Mouse (Mus musculus) bone marrow, adult 2 months (tissue): ENCODE measurements around the gene Pdcd2.

Experiments used
- CTCF ChIP-seq: fragments of 200-500 bp; IDR thresholded peaks from 2 replicates; pipeline ENCODE4 v1.5.1; 2011; ENCODE audit warnings: low read length, control low read depth; ENCODE audit not compliant: control insufficient read depth, insufficient read depth
- POLR2A ChIP-seq: fragments of 200-500 bp; IDR thresholded peaks from 2 replicates; pipeline ENCODE4 v1.6.1; 2011; ENCODE audit warnings: low read depth, mild to moderate bottlenecking, control low read depth, low read length, borderline replicate concordance; ENCODE audit not compliant: control insufficient read depth

DNA sequence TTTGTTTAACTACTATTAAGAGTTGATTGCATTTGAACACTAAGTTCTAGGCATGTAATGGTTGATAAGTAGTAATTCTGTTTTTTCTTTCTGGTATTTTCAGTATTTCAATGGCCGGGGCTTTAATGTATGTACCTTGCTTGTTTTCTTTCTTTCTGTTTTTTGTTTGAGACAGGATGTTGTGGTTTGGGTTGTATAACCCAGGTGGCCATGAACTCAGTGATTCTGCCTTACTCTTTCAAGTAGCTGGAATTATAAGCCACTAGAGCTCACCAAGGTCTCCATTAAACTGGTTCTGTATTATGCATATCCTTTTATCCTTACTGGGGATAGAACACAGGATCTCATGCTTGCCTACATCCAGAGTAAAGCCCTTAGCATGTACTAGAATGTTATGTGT, 8.3 kb downstream of the Pdcd2 start:
- TF ChIP-seq POLR2A (no peak), CTCF (no peak)
